Mouse (Mus musculus) MEL (cell line): ENCODE measurements at regions not wholly inside any gene's neighbourhood (a gene's known extent, or its start where the extent isn't known, plus 50 kb on each side); places are given as distances from the start of the nearest gene placed in this dataset.

ENCODE experiments used
- DNase-seq: peaks from one replicate; pipeline ENCODE4 v3.0.0; 2011; ENCODE audit warnings: low read depth, low spot score
- H3K27ac ChIP-seq: 2 replicates; pipeline ENCODE4 v1.5.1; 2012; ENCODE audit warnings: low read depth, mild to moderate bottlenecking, control low read depth, low read length, moderate library complexity; ENCODE audit not compliant: control insufficient read depth
- H3K27me3 ChIP-seq, 2 experiments: fragments of 150-350 bp in 1 of 2; sonication (generic) in 1 of 2; 2 replicates each; pipeline ENCODE4 v1.6.1; 2012; ENCODE audit warnings: low read length in 2 of 2, mild to moderate bottlenecking in 2 of 2, improper control_type of control experiment in 1 of 2, moderate library complexity in 1 of 2; ENCODE audit not compliant: insufficient read depth in 2 of 2, control insufficient read depth in 1 of 2
- H3K36me3 ChIP-seq, 2 experiments: 2 replicates each; pipeline ENCODE4 v1.6.1; 2012 to 2014; ENCODE audit warnings: low read length in 2 of 2, improper control_type of control experiment in 1 of 2, inconsistent platforms in 1 of 2, mild to moderate bottlenecking in 1 of 2; ENCODE audit not compliant: insufficient read depth in 2 of 2, control insufficient read depth in 1 of 2
- H3K4me1 ChIP-seq, 2 experiments: fragments of 150-350 bp in 1 of 2; sonication (generic) in 1 of 2; 2 replicates each; pipeline ENCODE4 v1.6.1; 2012; ENCODE audit warnings: low read length in 2 of 2, improper control_type of control experiment in 1 of 2, mild to moderate bottlenecking in 1 of 2; ENCODE audit not compliant: insufficient read depth in 2 of 2, control insufficient read depth in 1 of 2
- H3K4me3 ChIP-seq, 2 experiments: fragments of 150-350 bp in 1 of 2; sonication (generic) in 1 of 2; 2 replicates each; pipeline ENCODE4 v1.5.1; 2012; ENCODE audit warnings: low read depth in 2 of 2, low read length in 2 of 2, mild to moderate bottlenecking in 2 of 2, moderate library complexity in 2 of 2, control low read depth in 1 of 2, improper control_type of control experiment in 1 of 2; ENCODE audit not compliant: control insufficient read depth in 1 of 2, insufficient read depth in 1 of 2
- H3K79me2 ChIP-seq: 2 replicates; pipeline ENCODE4 v1.6.1; 2012; ENCODE audit warnings: mild to moderate bottlenecking, low read length, moderate library complexity; ENCODE audit not compliant: control insufficient read depth, poor library complexity, insufficient read depth
- H3K9ac ChIP-seq: 2 replicates; pipeline ENCODE4 v1.6.1; 2012; ENCODE audit warnings: low read depth, mild to moderate bottlenecking, control low read depth, low read length, moderate library complexity; ENCODE audit not compliant: control insufficient read depth, poor library complexity, severe bottlenecking
- H3K9me3 ChIP-seq: fragments of 150-350 bp; sonication (generic); replicated peaks from 2 replicates; pipeline ENCODE4 v1.6.1; 2012; ENCODE audit warnings: mild to moderate bottlenecking, low read length, improper control_type of control experiment, moderate library complexity; ENCODE audit not compliant: insufficient read depth
- BHLHE40 ChIP-seq: IDR thresholded peaks from 2 replicates; pipeline ENCODE4 v1.6.1; 2012; ENCODE audit warnings: low read depth, mild to moderate bottlenecking, inconsistent platforms, low read length, improper control_type of control experiment, borderline replicate concordance
- CHD1 ChIP-seq: IDR thresholded peaks from 2 replicates; pipeline ENCODE4 v1.6.1; 2012; ENCODE audit warnings: low read depth, mild to moderate bottlenecking, inconsistent platforms, low read length, improper control_type of control experiment
- E2F4 ChIP-seq: IDR thresholded peaks from 2 replicates; pipeline ENCODE4 v1.6.1; 2011; ENCODE audit warnings: low read depth, low read length, improper control_type of control experiment, borderline replicate concordance
- ELF1 ChIP-seq: IDR thresholded peaks from 2 replicates; pipeline ENCODE4 v1.6.1; 2014; ENCODE audit warnings: low read depth, mild to moderate bottlenecking, inconsistent platforms, low read length, improper control_type of control experiment, moderate library complexity
- EP300 ChIP-seq, 2 experiments: IDR thresholded peaks; 2 replicates each; pipeline ENCODE4 v1.6.1; 2011; ENCODE audit warnings: improper control_type of control experiment in 2 of 2, low read length in 2 of 2, low read depth in 1 of 2, mild to moderate bottlenecking in 1 of 2
- GABPA ChIP-seq: IDR thresholded peaks from 2 replicates; pipeline ENCODE4 v1.6.1; 2012; ENCODE audit warnings: low read depth, mild to moderate bottlenecking, inconsistent platforms, low read length, improper control_type of control experiment, moderate library complexity
- GATA1 ChIP-seq: IDR thresholded peaks from 2 replicates; pipeline ENCODE4 v1.6.1; 2011; ENCODE audit warnings: low read depth, low read length, improper control_type of control experiment
- JUND ChIP-seq: IDR thresholded peaks from 2 replicates; pipeline ENCODE4 v1.6.1; 2011; ENCODE audit warnings: low read depth, mild to moderate bottlenecking, improper control_type of control experiment, low read length
- KAT2A ChIP-seq: conservative IDR thresholded peaks from 2 replicates; pipeline ENCODE4 v1.6.1; 2012; ENCODE audit warnings: low read depth, low read length, improper control_type of control experiment, inconsistent platforms
- MAFK ChIP-seq: IDR thresholded peaks from 2 replicates; pipeline ENCODE4 v1.6.1; 2011; ENCODE audit warnings: low read depth, mild to moderate bottlenecking, low read length, improper control_type of control experiment, borderline replicate concordance
- MAX ChIP-seq: IDR thresholded peaks from 2 replicates; pipeline ENCODE4 v1.6.1; 2011; ENCODE audit warnings: low read length, improper control_type of control experiment
- MEF2A ChIP-seq: IDR thresholded peaks from 2 replicates; pipeline ENCODE4 v1.6.1; 2014; ENCODE audit warnings: low read depth, mild to moderate bottlenecking, inconsistent platforms, low read length, improper control_type of control experiment; ENCODE audit not compliant: poor library complexity, insufficient replicate concordance, severe bottlenecking; ENCODE audit errors: extremely low read depth
- MXI1 ChIP-seq: IDR thresholded peaks from 2 replicates; pipeline ENCODE4 v1.6.1; 2011; ENCODE audit warnings: mild to moderate bottlenecking, low read depth, low read length, improper control_type of control experiment
- MYB ChIP-seq: IDR thresholded peaks from 2 replicates; pipeline ENCODE4 v1.6.1; 2011; ENCODE audit warnings: mild to moderate bottlenecking, low read depth, low read length, improper control_type of control experiment
- MYC ChIP-seq: IDR thresholded peaks from 2 replicates; pipeline ENCODE4 v1.6.1; 2011; ENCODE audit warnings: low read depth, mild to moderate bottlenecking, low read length, improper control_type of control experiment, moderate library complexity
- NELFE ChIP-seq: IDR thresholded peaks from 2 replicates; pipeline ENCODE4 v1.6.1; 2011; ENCODE audit warnings: low read depth, low read length, improper control_type of control experiment
- POLR2A ChIP-seq, 2 experiments: IDR thresholded peaks; 2 replicates each; pipeline ENCODE4 v1.6.1; 2011 to 2012; ENCODE audit warnings: low read length in 2 of 2, mild to moderate bottlenecking in 2 of 2, control low read depth in 1 of 2, improper control_type of control experiment in 1 of 2, low read depth in 1 of 2, moderate library complexity in 1 of 2; ENCODE audit not compliant: control insufficient read depth in 1 of 2, insufficient read depth in 1 of 2, poor library complexity in 1 of 2
- POLR2AphosphoS2 ChIP-seq: IDR thresholded peaks from 2 replicates; pipeline ENCODE4 v1.6.1; 2011; ENCODE audit warnings: low read length, improper control_type of control experiment
- POLR2AphosphoS5 ChIP-seq: IDR thresholded peaks from 2 replicates; pipeline ENCODE4 v1.6.1; 2012; ENCODE audit warnings: low read depth, borderline replicate concordance, mild to moderate bottlenecking, inconsistent platforms, low read length, moderate library complexity, mixed read lengths
- RAD21 ChIP-seq: IDR thresholded peaks from 2 replicates; pipeline ENCODE4 v1.6.1; 2011; ENCODE audit warnings: mild to moderate bottlenecking, low read depth, low read length, improper control_type of control experiment
- RCOR1 ChIP-seq: IDR thresholded peaks from 2 replicates; pipeline ENCODE4 v1.6.1; 2012; ENCODE audit warnings: low read depth, mild to moderate bottlenecking, inconsistent platforms, low read length, improper control_type of control experiment
- SIN3A ChIP-seq: IDR thresholded peaks from 2 replicates; pipeline ENCODE4 v1.6.1; 2012; ENCODE audit warnings: low read length, improper control_type of control experiment, inconsistent platforms
- TBP ChIP-seq: IDR thresholded peaks from 2 replicates; pipeline ENCODE4 v1.8.0; 2011; ENCODE audit warnings: low read depth, low read length, improper control_type of control experiment
- TCF12 ChIP-seq: IDR thresholded peaks from 2 replicates; pipeline ENCODE4 v1.6.1; 2014; ENCODE audit warnings: low read depth, mild to moderate bottlenecking, inconsistent platforms, low read length, improper control_type of control experiment, moderate library complexity
- UBTF ChIP-seq: IDR thresholded peaks from 2 replicates; pipeline ENCODE4 v1.6.1; 2012; ENCODE audit warnings: low read depth, mild to moderate bottlenecking, inconsistent platforms, low read length, improper control_type of control experiment, moderate library complexity, borderline replicate concordance; ENCODE audit not compliant: insufficient read depth
- USF1 ChIP-seq: IDR thresholded peaks from 2 replicates; pipeline ENCODE4 v1.6.1; 2014; ENCODE audit warnings: low read depth, mild to moderate bottlenecking, inconsistent platforms, low read length, improper control_type of control experiment, moderate library complexity
- USF2 ChIP-seq, 2 experiments: IDR thresholded peaks; 2 replicates each; pipeline ENCODE4 v1.6.1; 2011 to 2012; ENCODE audit warnings: improper control_type of control experiment in 2 of 2, low read length in 2 of 2, borderline replicate concordance in 1 of 2, inconsistent platforms in 1 of 2, low read depth in 1 of 2, mild to moderate bottlenecking in 1 of 2; ENCODE audit not compliant: insufficient read depth in 1 of 2
- ZC3H11A ChIP-seq: IDR thresholded peaks from 2 replicates; pipeline ENCODE4 v1.6.1; 2012; ENCODE audit warnings: low read depth, mild to moderate bottlenecking, inconsistent platforms, low read length, improper control_type of control experiment
- ZKSCAN1 ChIP-seq: IDR thresholded peaks from 2 replicates; pipeline ENCODE4 v1.6.1; 2012; ENCODE audit warnings: low read depth, mild to moderate bottlenecking, inconsistent platforms, low read length, improper control_type of control experiment, moderate library complexity
- ZMIZ1 ChIP-seq: IDR thresholded peaks from 2 replicates; pipeline ENCODE4 v1.6.1; 2012; ENCODE audit warnings: low read depth, mild to moderate bottlenecking, inconsistent platforms, low read length, improper control_type of control experiment, moderate library complexity
- ZNF384 ChIP-seq: IDR thresholded peaks from 2 replicates; pipeline ENCODE4 v1.6.1; 2012; ENCODE audit warnings: low read depth, mild to moderate bottlenecking, inconsistent platforms, low read length, improper control_type of control experiment

GRCm38 (mm10) chr1:151074508-151075314, 81.5 kb upstream of the Hmcn1 start (continued):
- TF ChIP-seq EP300 (IDR thresholded peaks at IDR 0.05; ENCODE audit: low read depth in 1 of 2, low read length in 2 of 2) (peak; percentile 86 to 92), CHD1 (no peak), USF1 (no peak), USF2 (IDR thresholded peaks at IDR 0.05; ENCODE audit: borderline replicate concordance in 1 of 2, insufficient read depth in 1 of 2, low read depth in 1 of 2, low read length in 2 of 2) (no peak), RCOR1 (peak; percentile 49; the same call in 1 of the 2 replicates), MXI1 (peak; percentile 79), ZMIZ1 (peak; percentile 77), MEF2A (no peak), ZKSCAN1 (no peak; the same call in 1 of the 2 replicates), BHLHE40 (no peak), MYC (peak; percentile 65; the same call in 1 of the 2 replicates), TCF12 (peak; percentile 82)

GRCm38 (mm10) chr1:151075541-151075940, 82.3 kb upstream of the Hmcn1 start:
- Histone ChIP-seq H3K9me3 (no peaks in the 10 kb centered on the region), H3K27ac (peak overlapping the region; percentile 97), H3K27me3 (no peaks in the 10 kb centered on the region), H3K36me3 (peaks cover 0 to 12% of the 10 kb centered on the region in 2 experiments; a peak in 2 of 4 replicates), H3K4me1 (peaks cover 16 to 17% of the 10 kb centered on the region in 2 experiments), H3K79me2 (no peaks in the 10 kb centered on the region), H3K9ac (peak overlapping the region; percentile 53), H3K4me3 (peak overlapping the region; percentile 49 to 59)
- peak; percentile 80 for DNase-seq
- no peak for TF ChIP-seq MAFK
- TF ChIP-seq KAT2A = no peak
- no peak for TF ChIP-seq CHD1
- TF ChIP-seq MXI1 = no peak; the same call in none of the 2 replicates
- TF ChIP-seq BHLHE40 = no peak
- peak; percentile 51; the same call in 1 of the 2 replicates for TF ChIP-seq MYC
- TF ChIP-seq GATA1 = no peak
- no peak for TF ChIP-seq TCF12
- no peak for TF ChIP-seq JUND
- TF ChIP-seq EP300 (IDR thresholded peaks at IDR 0.05; ENCODE audit: low read depth in 1 of 2, low read length in 2 of 2) = no peak
- TF ChIP-seq ZC3H11A = no peak
- TF ChIP-seq ZNF384 = no peak
- TF ChIP-seq USF2 (IDR thresholded peaks at IDR 0.05; ENCODE audit: borderline replicate concordance in 1 of 2, insufficient read depth in 1 of 2, low read depth in 1 of 2, low read length in 2 of 2) = no peak
- no peak for TF ChIP-seq MYB
- TF ChIP-seq SIN3A = peak; percentile 33
- TF ChIP-seq TBP = peak; percentile 38; the same call in 1 of the 2 replicates
- peak; percentile 48; the same call in 1 of the 2 replicates for TF ChIP-seq MAX
- no peak for TF ChIP-seq ZKSCAN1
- TF ChIP-seq GABPA = no peak
- TF ChIP-seq POLR2AphosphoS5 = no peak
- no peak for TF ChIP-seq UBTF
- TF ChIP-seq RCOR1 = no peak
- 0 out of 2 replicates have a peak, but pooled peaks have one; percentile 28 for TF ChIP-seq NELFE
- TF ChIP-seq ELF1 = no peak
- no peak for TF ChIP-seq RAD21
- no peak for TF ChIP-seq POLR2AphosphoS2
- TF ChIP-seq POLR2A (IDR thresholded peaks at IDR 0.05; ENCODE audit: control insufficient read depth in 1 of 2, insufficient read depth in 1 of 2, low read depth in 1 of 2, low read length in 2 of 2, poor library complexity in 1 of 2) = no peak; a peak in 1 of 4 replicates
- no peak for TF ChIP-seq E2F4
